Mouse (Mus musculus): Measurements from ENCODE around the gene Fmnl2. TPM values are rescaled to one million over a fixed set of nuclear protein-coding genes. Genes with fewer than 3 reads are reported as not detected.

Gene Fmnl2
- 2.6 TPM for polyA plus RNA-seq (2012; fragmentation: generic; extraction: Trizol)
- long read RNA-seq, experiment 1 = 0 reads
- long read RNA-seq, experiment 2, partial matches to known transcripts = 1 of 1 reads
- long read RNA-seq, experiment 2, other reads (novel, unspliced or antisense) = 0 of 1 reads

- peaks cover 42% of the 10 kb centered on the region for H3K79me2 ChIP-seq (ENCODE audit: control insufficient read depth, insufficient read depth)
- no peaks in the 10 kb centered on the region for H3K36me3 ChIP-seq (ENCODE audit: control insufficient read depth, insufficient read depth)
- TF ChIP-seq CEBPB (IDR thresholded peaks at IDR 0.05; ENCODE audit: low read depth) (no peak), MYOD1 (IDR thresholded peaks at IDR 0.05; ENCODE audit: control insufficient read depth, insufficient read length, low read depth) (no peak), FOSL1 (IDR thresholded peaks at IDR 0.05; ENCODE audit: insufficient read depth, low read length, poor library complexity, severe bottlenecking) (no peak), CTCF (IDR thresholded peaks at IDR 0.05; ENCODE audit: control insufficient read depth, insufficient read depth, insufficient read length) (no peak), MAX (IDR thresholded peaks at IDR 0.05) (no peak), USF1 (IDR thresholded peaks at IDR 0.05; ENCODE audit: low read depth) (no peak), MYOG (IDR thresholded peaks at IDR 0.05; ENCODE audit: control insufficient read depth, extremely low read depth, insufficient read length) (no peak)
- peak within 1 kb of the TSS; percentile 74 for H3K4me3 ChIP-seq (ENCODE audit: insufficient read depth, poor library complexity, severe bottlenecking)
- no peaks in the 10 kb centered on the region for H3K27me3 ChIP-seq (ENCODE audit: control insufficient read depth, insufficient read depth, insufficient read length)
- peak within 1 kb of the TSS; percentile 99 for H3ac ChIP-seq (ENCODE audit: control insufficient read depth, insufficient read length, low read depth)
- peaks cover 15% of the 10 kb centered on the region for H3K79me3 ChIP-seq (ENCODE audit: low read depth)
Observed at GRCm38 (mm10) chr2:52857611-52858528, at the start of gene Fmnl2. Gene Fmnl2 (plus strand): TSS chr2:52857860.

GRCm38 (mm10) chr2:52809988-52810387, 47.7 kb upstream of the Fmnl2 start:
- Histone ChIP-seq H3K36me3 (ENCODE audit: control insufficient read depth, insufficient read depth) (no peaks in the 10 kb centered on the region), H3ac (ENCODE audit: control insufficient read depth, insufficient read length, low read depth) (no peak overlapping the region), H3K79me3 (ENCODE audit: low read depth) (no peaks in the 10 kb centered on the region), H3K4me3 (ENCODE audit: insufficient read depth, poor library complexity, severe bottlenecking) (no peak overlapping the region), H3K79me2 (ENCODE audit: control insufficient read depth, insufficient read depth) (no peaks in the 10 kb centered on the region), H3K27me3 (ENCODE audit: control insufficient read depth, insufficient read depth, insufficient read length) (no peaks in the 10 kb centered on the region)
- no peak for TF ChIP-seq USF1 (IDR thresholded peaks at IDR 0.05; ENCODE audit: low read depth)
- no peak for TF ChIP-seq FOSL1 (IDR thresholded peaks at IDR 0.05; ENCODE audit: insufficient read depth, low read length, poor library complexity, severe bottlenecking)
- TF ChIP-seq CTCF (IDR thresholded peaks at IDR 0.05; ENCODE audit: control insufficient read depth, insufficient read depth, insufficient read length) = no peak
- no peak for TF ChIP-seq MYOG (IDR thresholded peaks at IDR 0.05; ENCODE audit: control insufficient read depth, extremely low read depth, insufficient read length)
- TF ChIP-seq MYOD1 (IDR thresholded peaks at IDR 0.05; ENCODE audit: control insufficient read depth, insufficient read length, low read depth) = no peak
- no peak for TF ChIP-seq MAX (IDR thresholded peaks at IDR 0.05)
- no peak for TF ChIP-seq CEBPB (IDR thresholded peaks at IDR 0.05; ENCODE audit: low read depth)

DNA sequence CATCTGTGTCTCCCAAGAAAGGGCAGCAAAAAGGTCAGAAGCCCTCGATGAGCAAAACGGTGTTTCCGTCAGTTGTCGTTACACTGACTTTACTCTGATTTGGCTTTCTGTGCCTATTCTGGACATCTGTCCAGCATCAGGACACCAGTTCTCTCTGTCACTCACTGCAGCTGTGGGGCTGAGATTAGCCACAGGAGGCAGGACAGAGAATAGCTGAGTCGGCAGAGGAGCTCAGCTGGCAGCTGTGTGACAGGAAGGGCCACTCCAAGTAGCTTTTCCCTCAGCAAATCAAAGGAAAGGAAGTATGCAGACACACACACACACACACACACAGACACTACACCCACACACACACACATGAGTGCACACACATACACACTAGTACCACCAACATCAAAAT, 46.0 kb upstream of the Fmnl2 start:
- no peak overlapping the region for H3K4me3 ChIP-seq (ENCODE audit: insufficient read depth, poor library complexity, severe bottlenecking)

DNA sequence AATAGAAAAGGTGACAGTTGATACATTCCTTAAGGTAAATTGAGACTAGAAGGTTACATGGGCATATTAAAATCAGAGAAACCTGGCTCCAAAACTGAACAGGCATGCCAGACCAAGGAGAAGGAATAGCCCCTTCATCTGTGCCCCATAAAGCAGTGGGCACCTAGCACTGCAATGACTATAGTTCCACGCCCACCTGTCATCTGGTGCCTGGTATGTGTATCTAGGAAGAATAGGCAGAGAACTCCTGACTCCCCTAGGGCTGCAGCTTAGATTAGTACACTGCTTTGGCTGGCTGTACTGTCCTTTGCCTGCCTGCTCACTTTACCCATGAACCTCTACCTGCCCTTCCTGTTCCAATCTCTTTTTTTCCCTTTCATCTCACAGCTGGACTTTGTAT, 40.3 kb upstream of the Fmnl2 start:
- no peak overlapping the region for H3K4me3 ChIP-seq (ENCODE audit: insufficient read depth, poor library complexity, severe bottlenecking)
- TF ChIP-seq CTCF (IDR thresholded peaks at IDR 0.05; ENCODE audit: control insufficient read depth, insufficient read depth, insufficient read length) = no peak
- no peak for TF ChIP-seq USF1 (IDR thresholded peaks at IDR 0.05; ENCODE audit: low read depth)
- no peak for TF ChIP-seq MYOG (IDR thresholded peaks at IDR 0.05; ENCODE audit: control insufficient read depth, extremely low read depth, insufficient read length)
- TF ChIP-seq MAX (IDR thresholded peaks at IDR 0.05) = no peak
- TF ChIP-seq FOSL1 (IDR thresholded peaks at IDR 0.05; ENCODE audit: insufficient read depth, low read length, poor library complexity, severe bottlenecking) = no peak
- no peak for TF ChIP-seq CEBPB (IDR thresholded peaks at IDR 0.05; ENCODE audit: low read depth)
- TF ChIP-seq MYOD1 (IDR thresholded peaks at IDR 0.05; ENCODE audit: control insufficient read depth, insufficient read length, low read depth) = no peak
- no peaks in the 10 kb centered on the region for H3K79me2 ChIP-seq (ENCODE audit: control insufficient read depth, insufficient read depth)
- no peak overlapping the region for H3ac ChIP-seq (ENCODE audit: control insufficient read depth, insufficient read length, low read depth)
- no peaks in the 10 kb centered on the region for H3K36me3 ChIP-seq (ENCODE audit: control insufficient read depth, insufficient read depth)
- H3K79me3 ChIP-seq (ENCODE audit: low read depth) = no peaks in the 10 kb centered on the region
- H3K27me3 ChIP-seq (ENCODE audit: control insufficient read depth, insufficient read depth, insufficient read length) = no peaks in the 10 kb centered on the region

More for the DNA sequence above, 46.0 kb upstream of the Fmnl2 start:
- Histone ChIP-seq H3ac (ENCODE audit: control insufficient read depth, insufficient read length, low read depth) (no peak overlapping the region), H3K79me2 (ENCODE audit: control insufficient read depth, insufficient read depth) (no peaks in the 10 kb centered on the region), H3K36me3 (ENCODE audit: control insufficient read depth, insufficient read depth) (no peaks in the 10 kb centered on the region), H3K27me3 (ENCODE audit: control insufficient read depth, insufficient read depth, insufficient read length) (no peaks in the 10 kb centered on the region), H3K79me3 (ENCODE audit: low read depth) (no peaks in the 10 kb centered on the region)
- TF ChIP-seq CTCF (IDR thresholded peaks at IDR 0.05; ENCODE audit: control insufficient read depth, insufficient read depth, insufficient read length) = no peak
- TF ChIP-seq MAX (IDR thresholded peaks at IDR 0.05) = no peak
- TF ChIP-seq USF1 (IDR thresholded peaks at IDR 0.05; ENCODE audit: low read depth) = no peak
- no peak for TF ChIP-seq MYOD1 (IDR thresholded peaks at IDR 0.05; ENCODE audit: control insufficient read depth, insufficient read length, low read depth)

DNA sequence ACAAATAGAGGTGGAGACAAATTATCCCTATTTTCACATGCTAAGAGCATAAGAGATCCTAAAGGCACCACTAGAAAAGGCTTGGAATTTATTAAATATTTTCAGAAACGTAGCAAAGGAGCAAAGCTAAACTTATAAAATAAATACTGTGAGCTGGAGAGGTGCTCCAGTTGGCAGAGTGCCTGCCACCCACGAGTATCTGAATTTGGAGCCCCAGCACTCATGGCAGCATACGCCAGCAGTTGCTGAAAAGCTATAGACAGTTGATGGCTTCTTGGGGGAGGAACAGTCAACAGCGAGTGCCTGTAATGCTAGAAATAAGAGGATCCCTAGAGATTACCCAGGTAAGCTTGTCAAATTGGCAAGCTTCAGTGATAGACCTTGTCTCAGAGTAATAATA, 38.7 kb upstream of the Fmnl2 start:
- Histone ChIP-seq H3K79me2 (ENCODE audit: control insufficient read depth, insufficient read depth) (no peaks in the 10 kb centered on the region), H3K79me3 (ENCODE audit: low read depth) (no peaks in the 10 kb centered on the region)
- TF ChIP-seq CEBPB (IDR thresholded peaks at IDR 0.05; ENCODE audit: low read depth) = no peak
- TF ChIP-seq CTCF (IDR thresholded peaks at IDR 0.05; ENCODE audit: control insufficient read depth, insufficient read depth, insufficient read length) = no peak
- TF ChIP-seq USF1 (IDR thresholded peaks at IDR 0.05; ENCODE audit: low read depth) = no peak
- no peak for TF ChIP-seq FOSL1 (IDR thresholded peaks at IDR 0.05; ENCODE audit: insufficient read depth, low read length, poor library complexity, severe bottlenecking)
- no peak for TF ChIP-seq MYOG (IDR thresholded peaks at IDR 0.05; ENCODE audit: control insufficient read depth, extremely low read depth, insufficient read length)
- no peak for TF ChIP-seq MYOD1 (IDR thresholded peaks at IDR 0.05; ENCODE audit: control insufficient read depth, insufficient read length, low read depth)
- no peak for TF ChIP-seq MAX (IDR thresholded peaks at IDR 0.05)

More for the DNA sequence above, 38.7 kb upstream of the Fmnl2 start:
- Histone ChIP-seq H3K4me3 (ENCODE audit: insufficient read depth, poor library complexity, severe bottlenecking) (no peak overlapping the region), H3K27me3 (ENCODE audit: control insufficient read depth, insufficient read depth, insufficient read length) (no peaks in the 10 kb centered on the region), H3ac (ENCODE audit: control insufficient read depth, insufficient read length, low read depth) (no peak overlapping the region), H3K36me3 (ENCODE audit: control insufficient read depth, insufficient read depth) (no peaks in the 10 kb centered on the region)
